Mouse (Mus musculus) myocyte (in vitro differentiated cells): ENCODE results near the gene Hnrnpl. TPM values are rescaled to one million over a fixed set of nuclear protein-coding genes. Genes with fewer than 3 reads are reported as not detected.

Experiments
- H3K27me3 ChIP-seq: one replicate; pipeline ENCODE4 v1.6.1; 2011; ENCODE audit not compliant: control insufficient read depth, insufficient read depth, insufficient read length
- H3K36me3 ChIP-seq: one replicate; pipeline ENCODE4 v1.6.1; 2011; ENCODE audit not compliant: control insufficient read depth, insufficient read depth
- H3K4me2 ChIP-seq: one replicate; pipeline ENCODE4 v1.6.1; 2011; ENCODE audit warnings: low read depth, control low read depth
- H3K4me3 ChIP-seq: one replicate; pipeline ENCODE4 v1.5.1; 2011; ENCODE audit warnings: mild to moderate bottlenecking, control low read depth, moderate library complexity
- H3K79me2 ChIP-seq: one replicate; pipeline ENCODE4 v1.6.1; 2011; ENCODE audit not compliant: control insufficient read depth, insufficient read depth
- H3ac ChIP-seq: one replicate; pipeline ENCODE4 v1.6.1; 2011; ENCODE audit not compliant: control insufficient read depth, insufficient read length
- CEBPB ChIP-seq: IDR thresholded peaks from 2 replicates; pipeline ENCODE4 v1.6.1; 2011; ENCODE audit warnings: mild to moderate bottlenecking, moderate library complexity; ENCODE audit not compliant: poor library complexity, insufficient read depth, severe bottlenecking
- E2F4 ChIP-seq: IDR thresholded peaks from one replicate; pipeline ENCODE4 v1.6.1; 2011; ENCODE audit warnings: mild to moderate bottlenecking, control low read depth, moderate library complexity; ENCODE audit not compliant: insufficient read depth
- MAX ChIP-seq: IDR thresholded peaks from one replicate; pipeline ENCODE4 v1.6.1; 2011; ENCODE audit warnings: low read depth, mild to moderate bottlenecking, control low read depth
- MYOD1 ChIP-seq, 3 experiments: IDR thresholded peaks; one replicate each; pipeline ENCODE4 v1.6.1; 2011; ENCODE audit warnings: control low read depth in 2 of 3, low read depth in 2 of 3, mild to moderate bottlenecking in 2 of 3, moderate library complexity in 1 of 3; ENCODE audit not compliant: insufficient read length in 2 of 3, control insufficient read depth in 1 of 3
- MYOG ChIP-seq, 3 experiments: IDR thresholded peaks; one replicate each; pipeline ENCODE4 v1.6.1; 2011; ENCODE audit warnings: control low read depth in 2 of 3, low read depth in 2 of 3, mild to moderate bottlenecking in 2 of 3; ENCODE audit not compliant: insufficient read length in 2 of 3, control insufficient read depth in 1 of 3, insufficient read depth in 1 of 3
- POLR2A ChIP-seq: IDR thresholded peaks from one replicate; pipeline ENCODE4 v1.6.1; 2011; ENCODE audit warnings: low read depth, mild to moderate bottlenecking, control low read depth, moderate library complexity; ENCODE audit not compliant: insufficient read length
- POLR2AphosphoS2 ChIP-seq: IDR thresholded peaks from one replicate; pipeline ENCODE4 v1.6.1; 2011; ENCODE audit warnings: low read depth, control low read depth; ENCODE audit not compliant: insufficient read length
- REST ChIP-seq: IDR thresholded peaks from one replicate; pipeline ENCODE4 v1.6.1; 2011; ENCODE audit warnings: mild to moderate bottlenecking, control low read depth, moderate library complexity; ENCODE audit not compliant: insufficient read depth, insufficient read length
- SRF ChIP-seq: IDR thresholded peaks from one replicate; pipeline ENCODE4 v1.6.1; 2011; ENCODE audit warnings: low read depth; ENCODE audit not compliant: control insufficient read depth, insufficient read length
- TCF12 ChIP-seq: IDR thresholded peaks from one replicate; pipeline ENCODE4 v1.6.1; 2011; ENCODE audit warnings: mild to moderate bottlenecking, control low read depth; ENCODE audit not compliant: poor library complexity, insufficient read depth, severe bottlenecking
- TCF3 ChIP-seq: IDR thresholded peaks from one replicate; pipeline ENCODE4 v1.6.1; 2011; ENCODE audit warnings: low read depth, control low read depth; ENCODE audit not compliant: insufficient read length
- USF1 ChIP-seq: IDR thresholded peaks from one replicate; pipeline ENCODE4 v1.6.1; 2011; ENCODE audit warnings: low read depth, mild to moderate bottlenecking, control low read depth, moderate library complexity
- polyA plus RNA-seq: library from polyadenylated mRNA; unstranded; fragments of >200 nt; fragmentation: generic; extraction: Trizol; gene quantifications from one replicate; pipeline ENCODE4 v1.2.1, GENCODE M21; 2012; ENCODE audit warnings: missing spikeins

Hnrnpl gene
- polyA plus RNA-seq, 1 experiment, result 230 TPM

DNA sequence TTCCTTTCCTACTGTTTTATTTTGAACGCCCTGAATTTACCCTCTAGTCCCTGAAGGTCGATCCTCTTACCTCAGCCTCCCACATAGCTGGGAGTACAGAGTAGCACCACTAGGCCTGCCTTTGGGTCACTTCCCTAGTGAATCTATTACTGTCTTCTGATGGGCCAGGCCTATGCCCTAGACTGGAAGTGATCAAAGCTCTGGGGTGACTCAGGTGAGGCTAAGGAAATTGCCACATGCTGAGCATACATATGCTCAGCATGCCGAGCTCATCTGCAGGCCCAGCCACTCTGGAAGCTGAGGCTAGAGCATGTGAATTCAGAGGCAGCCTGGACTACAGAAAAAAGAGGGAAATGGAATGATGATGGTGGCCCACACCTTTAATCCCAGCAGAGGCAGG, 35.2 kb upstream of the Hnrnpl start:
- Histone ChIP-seq H3K79me2 (peaks cover 3% of the 10 kb centered on the region), H3K36me3 (no peaks in the 10 kb centered on the region), H3K27me3 (no peaks in the 10 kb centered on the region), H3K4me3 (no peak overlapping the region), H3ac (no peak overlapping the region), H3K4me2 (peak overlapping the region; percentile 4)
- no peak for TF ChIP-seq POLR2AphosphoS2
- TF ChIP-seq CEBPB, result no peak
- no peak for TF ChIP-seq E2F4
- TF ChIP-seq TCF12, result no peak
- no peak for TF ChIP-seq POLR2A
- TF ChIP-seq MYOG (IDR thresholded peaks at IDR 0.05; ENCODE audit: control insufficient read depth in 1 of 3, insufficient read depth in 1 of 3, insufficient read length in 2 of 3, low read depth in 2 of 3), result no peak
- TF ChIP-seq MYOD1 (IDR thresholded peaks at IDR 0.05; ENCODE audit: control insufficient read depth in 1 of 3, insufficient read length in 2 of 3, low read depth in 2 of 3), result no peak
- TF ChIP-seq USF1, result no peak
- no peak for TF ChIP-seq SRF
- no peak for TF ChIP-seq REST
- no peak for TF ChIP-seq MAX
- TF ChIP-seq TCF3, result no peak

DNA sequence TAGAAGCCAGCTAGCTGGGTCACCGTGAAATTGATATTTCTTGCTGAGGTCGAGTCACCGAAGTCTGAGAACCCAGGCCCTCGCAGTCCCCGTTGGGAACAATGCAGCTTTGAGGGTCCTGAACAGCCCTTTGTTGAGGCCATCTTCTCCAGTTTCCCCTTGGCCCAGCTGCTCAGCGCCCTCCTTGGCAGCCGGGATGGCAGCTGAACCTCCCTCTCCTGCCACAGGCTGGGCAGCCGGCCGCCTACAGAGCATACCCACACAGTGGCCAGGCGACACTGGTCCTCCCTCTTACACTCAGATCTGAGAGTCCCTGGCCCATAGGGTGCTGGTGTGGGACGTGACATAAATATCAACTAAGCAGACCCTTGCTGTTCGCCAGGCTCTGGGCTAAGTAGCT, 34.2 kb upstream of the Hnrnpl start:
- no peak for TF ChIP-seq SRF
- peak in 2 of 3 experiments; percentile 91 to 94 for TF ChIP-seq MYOD1 (IDR thresholded peaks at IDR 0.05; ENCODE audit: control insufficient read depth in 1 of 3, insufficient read length in 2 of 3, low read depth in 2 of 3)
- TF ChIP-seq CEBPB, result no peak
- peak; percentile 64 to 96 (median 96) for TF ChIP-seq MYOG (IDR thresholded peaks at IDR 0.05; ENCODE audit: control insufficient read depth in 1 of 3, insufficient read depth in 1 of 3, insufficient read length in 2 of 3, low read depth in 2 of 3)
- TF ChIP-seq TCF3, result peak; percentile 76
- no peak for TF ChIP-seq POLR2A
- TF ChIP-seq REST, result no peak
- TF ChIP-seq E2F4, result no peak
- TF ChIP-seq MAX, result no peak
- peak; percentile 19 for TF ChIP-seq TCF12
- peaks cover 2% of the 10 kb centered on the region for H3K36me3 ChIP-seq
- H3K79me2 ChIP-seq, result peaks cover 3% of the 10 kb centered on the region
- H3ac ChIP-seq, result no peak overlapping the region
- no peaks in the 10 kb centered on the region for H3K27me3 ChIP-seq
- H3K4me3 ChIP-seq, result no peak overlapping the region
- H3K4me2 ChIP-seq, result peak overlapping the region; percentile 4

DNA sequence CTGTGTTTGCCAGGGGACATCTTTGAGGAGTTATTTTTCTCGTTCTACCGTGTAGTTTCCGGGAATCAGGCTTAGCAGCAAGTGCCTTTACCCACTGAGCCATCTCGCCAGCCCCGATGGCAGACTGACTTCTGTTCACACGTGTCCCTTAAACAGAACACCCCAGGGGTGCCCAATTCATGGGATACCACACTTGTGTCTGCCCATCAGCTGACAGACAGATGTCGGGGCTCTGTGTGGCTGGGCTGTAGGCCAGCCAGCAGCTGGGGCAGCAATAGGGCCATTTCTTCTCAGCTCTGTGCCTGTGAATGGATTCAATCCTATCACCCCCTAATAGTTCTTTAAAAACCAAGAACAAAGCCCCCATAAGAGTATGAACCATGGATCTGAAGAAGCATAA, 33.2 kb upstream of the Hnrnpl start:
- no peak overlapping the region for H3K4me2 ChIP-seq
- TF ChIP-seq REST (no peak), TCF12 (peak; percentile 74), SRF (no peak), MAX (no peak), POLR2AphosphoS2 (no peak), MYOG (IDR thresholded peaks at IDR 0.05; ENCODE audit: control insufficient read depth in 1 of 3, insufficient read depth in 1 of 3, insufficient read length in 2 of 3, low read depth in 2 of 3) (peak; percentile 78 to 90 (median 87)), MYOD1 (IDR thresholded peaks at IDR 0.05; ENCODE audit: control insufficient read depth in 1 of 3, insufficient read length in 2 of 3, low read depth in 2 of 3) (peak; percentile 64 to 97 (median 96)), USF1 (no peak), POLR2A (no peak), CEBPB (no peak), TCF3 (peak; percentile 53), E2F4 (no peak)
- H3K79me2 ChIP-seq, result peaks cover 3% of the 10 kb centered on the region
- H3K4me3 ChIP-seq, result no peak overlapping the region
- no peak overlapping the region for H3ac ChIP-seq
- peaks cover 8% of the 10 kb centered on the region for H3K36me3 ChIP-seq
- no peaks in the 10 kb centered on the region for H3K27me3 ChIP-seq

DNA sequence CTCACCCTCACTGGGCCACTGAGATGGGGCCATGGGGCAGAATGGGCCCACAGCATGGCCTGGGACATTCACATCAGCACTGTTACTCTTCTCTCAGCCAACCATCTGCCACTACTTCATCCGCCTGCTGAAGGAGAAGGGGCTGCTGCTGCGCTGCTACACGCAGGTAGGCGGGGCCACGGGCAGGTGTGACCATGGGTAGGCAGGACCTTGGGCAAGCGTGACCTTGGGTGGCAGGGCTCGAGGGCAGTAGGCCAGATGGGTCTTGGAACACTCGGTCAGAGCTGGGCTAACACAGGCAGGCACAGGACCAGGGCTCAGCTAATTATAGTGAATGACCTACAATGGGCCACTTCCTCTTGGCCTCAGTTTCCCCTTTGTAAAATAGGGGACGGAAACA, 29.5 kb upstream of the Hnrnpl start:
- no peak overlapping the region for H3K4me2 ChIP-seq
- H3K27me3 ChIP-seq, result no peaks in the 10 kb centered on the region
- no peak overlapping the region for H3K4me3 ChIP-seq
- peaks cover 8% of the 10 kb centered on the region for H3K36me3 ChIP-seq
- no peaks in the 10 kb centered on the region for H3K79me2 ChIP-seq
- no peak overlapping the region for H3ac ChIP-seq
- TF ChIP-seq POLR2A, result no peak
- no peak for TF ChIP-seq MAX
- TF ChIP-seq TCF3, result no peak
- no peak for TF ChIP-seq REST
- no peak for TF ChIP-seq CEBPB
- no peak for TF ChIP-seq E2F4
- no peak for TF ChIP-seq USF1
- TF ChIP-seq POLR2AphosphoS2, result no peak
- TF ChIP-seq MYOG (IDR thresholded peaks at IDR 0.05; ENCODE audit: control insufficient read depth in 1 of 3, insufficient read depth in 1 of 3, insufficient read length in 2 of 3, low read depth in 2 of 3), result no peak
- no peak for TF ChIP-seq TCF12
- no peak for TF ChIP-seq SRF

DNA sequence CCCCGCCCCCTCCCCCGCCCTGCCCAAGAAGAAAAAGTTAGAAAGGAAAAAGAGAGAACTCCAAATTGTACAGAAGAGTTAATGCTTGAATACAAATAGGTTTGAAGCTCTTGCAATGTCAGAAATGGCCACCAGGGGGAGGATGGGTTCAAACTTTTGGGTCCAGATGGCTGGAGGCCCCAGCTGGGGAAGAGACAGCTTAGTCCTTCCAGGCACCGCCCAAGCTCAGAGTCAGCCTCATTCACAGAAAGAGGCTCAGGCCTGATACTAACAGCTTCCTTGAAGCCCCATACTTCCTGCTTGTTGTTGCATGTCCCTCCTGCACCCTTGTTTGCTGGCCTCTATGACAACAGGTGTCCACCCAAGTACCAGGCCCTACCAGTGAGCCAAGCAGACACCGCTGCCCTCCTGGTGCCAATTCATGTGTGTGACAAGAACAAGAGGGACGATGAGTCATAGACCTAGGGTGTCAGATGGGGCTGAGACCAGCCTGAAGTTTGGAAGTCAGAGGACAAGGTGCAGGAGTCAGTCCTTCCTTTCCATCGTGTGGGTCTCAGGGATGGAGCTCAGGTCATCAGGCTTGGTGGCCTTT, 28.2 kb upstream of the Hnrnpl start:
- no peak overlapping the region for H3ac ChIP-seq
- H3K4me3 ChIP-seq, result no peak overlapping the region
- H3K36me3 ChIP-seq, result peaks cover 8% of the 10 kb centered on the region
- no peak overlapping the region for H3K4me2 ChIP-seq
- no peaks in the 10 kb centered on the region for H3K27me3 ChIP-seq
- H3K79me2 ChIP-seq, result no peaks in the 10 kb centered on the region
- TF ChIP-seq MYOD1 (IDR thresholded peaks at IDR 0.05; ENCODE audit: control insufficient read depth in 1 of 3, insufficient read length in 2 of 3, low read depth in 2 of 3) (peak in 2 of 3 experiments; percentile 43 to 83), REST (no peak), MYOG (IDR thresholded peaks at IDR 0.05; ENCODE audit: control insufficient read depth in 1 of 3, insufficient read depth in 1 of 3, insufficient read length in 2 of 3, low read depth in 2 of 3) (peak in 2 of 3 experiments; percentile 15 to 56)
